Mouse (Mus musculus) olfactory bulb, adult 2 months (tissue): ENCODE measurements around the gene Fkbp1a.

Experiments
- CTCF ChIP-seq: fragments of 200-500 bp; IDR thresholded peaks from 2 replicates; pipeline ENCODE4 v1.5.1; 2012; ENCODE audit warnings: low read depth, mild to moderate bottlenecking, low read length, moderate library complexity; ENCODE audit not compliant: insufficient read depth
- POLR2A ChIP-seq: fragments of 200-500 bp; IDR thresholded peaks from 2 replicates; pipeline ENCODE4 v1.6.1; 2012; ENCODE audit warnings: mild to moderate bottlenecking, low read depth, low read length, moderate library complexity; ENCODE audit not compliant: insufficient read depth

GRCm38 (mm10) chr2:151530378-151531230, 11.7 kb upstream of the Fkbp1a start:
- TF ChIP-seq POLR2A (no peak), CTCF (no peak)
